Mouse (Mus musculus): Measurements from ENCODE around the gene Cmtm8. TPM values are rescaled to one million over a fixed set of nuclear protein-coding genes. Genes with fewer than 3 reads are reported as not detected.

The Cmtm8 gene
- polyA plus RNA-seq, 1 experiment = 4.2 TPM

- Histone ChIP-seq H3K4me1 (ENCODE audit: control insufficient read depth, insufficient read depth, low read length) (no peaks in the 10 kb centered on the region), H3K27ac (ENCODE audit: insufficient read depth, low read length) (no peak overlapping the region), H3K4me3 (replicated peaks; ENCODE audit: insufficient read depth, low read depth, low read length) (no peak overlapping the region), H3K27me3 (ENCODE audit: control insufficient read depth, insufficient read depth, low read length) (no peaks in the 10 kb centered on the region)
- WGBS = 83% methylated on average over 7 of the region's 7 CpGs
- TF ChIP-seq CTCF (IDR thresholded peaks at IDR 0.05; ENCODE audit: borderline replicate concordance, insufficient read depth, low read depth, low read length) = no peak
- no peak for TF ChIP-seq POLR2A (IDR thresholded peaks at IDR 0.05; ENCODE audit: borderline replicate concordance, insufficient read depth, low read length)
- no peak for DNase-seq
These were observed 26.9 kb downstream of the Cmtm8 start for GRCm38 (mm10) chr9:114817012-114817411.

GRCm38 (mm10) chr9:114816121-114816520, 27.8 kb downstream of the Cmtm8 start:
- DNase-seq = no peak
- no peaks in the 10 kb centered on the region for H3K27me3 ChIP-seq (ENCODE audit: control insufficient read depth, insufficient read depth, low read length)
- TF ChIP-seq POLR2A (IDR thresholded peaks at IDR 0.05; ENCODE audit: borderline replicate concordance, insufficient read depth, low read length) (no peak), CTCF (IDR thresholded peaks at IDR 0.05; ENCODE audit: borderline replicate concordance, insufficient read depth, low read depth, low read length) (no peak)
- WGBS = 93% methylated on average over 7 of the region's 7 CpGs
- no peak overlapping the region for H3K27ac ChIP-seq (ENCODE audit: insufficient read depth, low read length)
- no peaks in the 10 kb centered on the region; the same call in 1 of the 2 replicates for H3K4me1 ChIP-seq (ENCODE audit: control insufficient read depth, insufficient read depth, low read length)
- no peak overlapping the region for H3K4me3 ChIP-seq (replicated peaks; ENCODE audit: insufficient read depth, low read depth, low read length)

- whole genome bisulfite sequencing = 54% methylated on average over 4 of the region's 4 CpGs
- Histone ChIP-seq H3K4me1 (ENCODE audit: control insufficient read depth, insufficient read depth, low read length) (no peaks in the 10 kb centered on the region; the same call in 1 of the 2 replicates), H3K27me3 (ENCODE audit: control insufficient read depth, insufficient read depth, low read length) (no peaks in the 10 kb centered on the region), H3K4me3 (replicated peaks; ENCODE audit: insufficient read depth, low read depth, low read length) (no peak overlapping the region), H3K27ac (ENCODE audit: insufficient read depth, low read length) (no peak overlapping the region)
- TF ChIP-seq CTCF (IDR thresholded peaks at IDR 0.05; ENCODE audit: borderline replicate concordance, insufficient read depth, low read depth, low read length) (peak; percentile 76), POLR2A (IDR thresholded peaks at IDR 0.05; ENCODE audit: borderline replicate concordance, insufficient read depth, low read length) (no peak)
- DNase-seq = peak; percentile 20 to 34
These were observed 28.6 kb downstream of the Cmtm8 start for GRCm38 (mm10) chr9:114815315-114815714.

- Histone ChIP-seq H3K27me3 (ENCODE audit: control insufficient read depth, insufficient read depth, low read length) (no peaks in the 10 kb centered on the region), H3K4me3 (replicated peaks; ENCODE audit: insufficient read depth, low read depth, low read length) (no peak overlapping the region), H3K4me1 (ENCODE audit: control insufficient read depth, insufficient read depth, low read length) (no peaks in the 10 kb centered on the region; the same call in 1 of the 2 replicates), H3K27ac (ENCODE audit: insufficient read depth, low read length) (no peak overlapping the region)
- no peak for TF ChIP-seq CTCF (IDR thresholded peaks at IDR 0.05; ENCODE audit: borderline replicate concordance, insufficient read depth, low read depth, low read length)
- TF ChIP-seq POLR2A (IDR thresholded peaks at IDR 0.05; ENCODE audit: borderline replicate concordance, insufficient read depth, low read length) = no peak
- no peak for DNase-seq
- WGBS = 91% methylated on average over 4 of the region's 4 CpGs
These were observed 32.0 kb downstream of the Cmtm8 start for GRCm38 (mm10) chr9:114812001-114812400.

GRCm38 (mm10) chr9:114810837-114811236, 33.1 kb downstream of the Cmtm8 start:
- TF ChIP-seq CTCF (IDR thresholded peaks at IDR 0.05; ENCODE audit: borderline replicate concordance, insufficient read depth, low read depth, low read length) (no peak), POLR2A (IDR thresholded peaks at IDR 0.05; ENCODE audit: borderline replicate concordance, insufficient read depth, low read length) (no peak)
- no peak overlapping the region for H3K27ac ChIP-seq (ENCODE audit: insufficient read depth, low read length)
- DNase-seq = no peak
- no peaks in the 10 kb centered on the region for H3K27me3 ChIP-seq (ENCODE audit: control insufficient read depth, insufficient read depth, low read length)
- 87% methylated on average over 11 of the region's 11 CpGs for WGBS
- H3K4me3 ChIP-seq (replicated peaks; ENCODE audit: insufficient read depth, low read depth, low read length) = no peak overlapping the region
- H3K4me1 ChIP-seq (ENCODE audit: control insufficient read depth, insufficient read depth, low read length) = no peaks in the 10 kb centered on the region; the same call in 1 of the 2 replicates

GRCm38 (mm10) chr9:114808671-114809070, 35.3 kb downstream of the Cmtm8 start:
- no peak for DNase-seq
- H3K4me3 ChIP-seq (replicated peaks; ENCODE audit: insufficient read depth, low read depth, low read length) = no peak overlapping the region
- TF ChIP-seq CTCF (IDR thresholded peaks at IDR 0.05; ENCODE audit: borderline replicate concordance, insufficient read depth, low read depth, low read length) (no peak), POLR2A (IDR thresholded peaks at IDR 0.05; ENCODE audit: borderline replicate concordance, insufficient read depth, low read length) (no peak)

GRCm38 (mm10) chr9:114807261-114807660, 36.7 kb downstream of the Cmtm8 start:
- Histone ChIP-seq H3K27ac (ENCODE audit: insufficient read depth, low read length) (no peak overlapping the region), H3K4me3 (replicated peaks; ENCODE audit: insufficient read depth, low read depth, low read length) (no peak overlapping the region), H3K27me3 (ENCODE audit: control insufficient read depth, insufficient read depth, low read length) (no peaks in the 10 kb centered on the region), H3K4me1 (ENCODE audit: control insufficient read depth, insufficient read depth, low read length) (no peaks in the 10 kb centered on the region; the same call in 1 of the 2 replicates)
- no peak for DNase-seq
- 76% methylated on average over 8 of the region's 8 CpGs for WGBS
- TF ChIP-seq POLR2A (IDR thresholded peaks at IDR 0.05; ENCODE audit: borderline replicate concordance, insufficient read depth, low read length) = no peak
- TF ChIP-seq CTCF (IDR thresholded peaks at IDR 0.05; ENCODE audit: borderline replicate concordance, insufficient read depth, low read depth, low read length) = no peak

More at GRCm38 (mm10) chr9:114808671-114809070, 35.3 kb downstream of the Cmtm8 start:
- Histone ChIP-seq H3K4me1 (ENCODE audit: control insufficient read depth, insufficient read depth, low read length) (no peaks in the 10 kb centered on the region; the same call in 1 of the 2 replicates), H3K27ac (ENCODE audit: insufficient read depth, low read length) (no peak overlapping the region), H3K27me3 (ENCODE audit: control insufficient read depth, insufficient read depth, low read length) (no peaks in the 10 kb centered on the region)
- 90% methylated on average over 5 of the region's 5 CpGs for WGBS

GRCm38 (mm10) chr9:114805151-114805671, 38.7 kb downstream of the Cmtm8 start:
- DNase-seq = no peak
- H3K27ac ChIP-seq (ENCODE audit: insufficient read depth, low read length) = no peak overlapping the region
- H3K4me3 ChIP-seq (replicated peaks; ENCODE audit: insufficient read depth, low read depth, low read length) = no peak overlapping the region
- no peak for TF ChIP-seq CTCF (IDR thresholded peaks at IDR 0.05; ENCODE audit: borderline replicate concordance, insufficient read depth, low read depth, low read length)
- TF ChIP-seq POLR2A (IDR thresholded peaks at IDR 0.05; ENCODE audit: borderline replicate concordance, insufficient read depth, low read length) = no peak
- H3K27me3 ChIP-seq (ENCODE audit: control insufficient read depth, insufficient read depth, low read length) = no peaks in the 10 kb centered on the region
- 41% methylated on average over 19 of the region's 19 CpGs for WGBS
- H3K4me1 ChIP-seq (ENCODE audit: control insufficient read depth, insufficient read depth, low read length) = no peaks in the 10 kb centered on the region

Data from cerebellum, adult 2 months (tissue).